Mouse (Mus musculus) heart, postnatal 0 days (tissue): ENCODE measurements at regions not wholly inside any gene's neighbourhood (a gene's known extent, or its start where the extent isn't known, plus 50 kb on each side); places are given as distances from the start of the nearest gene placed in this dataset.

ENCODE experiments used
- ATAC-seq: fragments of 200-750 bp; cut with Nextera tagmentation; 2 replicates; pipeline ENCODE4 v1.8.0; 2017; ENCODE audit warnings: low read depth, moderate number of reproducible peaks, moderate library complexity; ENCODE audit not compliant: insufficient read depth
- DNase-seq: peaks from one replicate; pipeline ENCODE4 v3.0.0-alpha.2; 2016; ENCODE audit warnings: low spot score
- H3K27ac ChIP-seq: fragments of 300-500 bp; sonication (generic); 2 replicates; pipeline ENCODE4 v1.5.1; 2014; ENCODE audit warnings: low read depth, mild to moderate bottlenecking
- H3K27me3 ChIP-seq: fragments of 300-500 bp; sonication (generic); 2 replicates; pipeline ENCODE4 v1.6.1; 2014; ENCODE audit warnings: low read length, mixed read lengths; ENCODE audit not compliant: control insufficient read depth, insufficient read depth
- H3K36me3 ChIP-seq: fragments of 300-500 bp; sonication (generic); replicated peaks from 2 replicates; pipeline ENCODE4 v1.6.1; 2014; ENCODE audit warnings: low read length, mixed read lengths; ENCODE audit not compliant: control insufficient read depth, insufficient read depth
- H3K4me1 ChIP-seq: fragments of 300-500 bp; sonication (generic); 2 replicates; pipeline ENCODE4 v1.6.1; 2014; ENCODE audit warnings: antibody characterized with exemption; ENCODE audit not compliant: control insufficient read depth, insufficient read depth
- H3K4me2 ChIP-seq: fragments of 300-500 bp; sonication (generic); 2 replicates; pipeline ENCODE4 v1.6.1; 2014; ENCODE audit warnings: low read depth, mild to moderate bottlenecking, low read length, moderate library complexity
- H3K4me3 ChIP-seq: fragments of 300-500 bp; sonication (generic); 2 replicates; pipeline ENCODE4 v1.5.1; 2014; ENCODE audit warnings: low read depth, low read length
- H3K9ac ChIP-seq: fragments of 300-500 bp; sonication (generic); replicated peaks from 2 replicates; pipeline ENCODE4 v1.6.1; 2014; ENCODE audit warnings: low read depth, low read length, mixed read lengths
- H3K9me3 ChIP-seq: fragments of 300-500 bp; sonication (generic); replicated peaks from 2 replicates; pipeline ENCODE4 v1.6.1; 2016; ENCODE audit warnings: low read length; ENCODE audit not compliant: control insufficient read depth
- CTCF ChIP-seq: IDR thresholded peaks from 2 replicates; pipeline ENCODE4 v1.5.1; 2016; ENCODE audit warnings: antibody characterized with exemption, control low read depth, low read depth
- EP300 ChIP-seq: IDR thresholded peaks from 2 replicates; pipeline ENCODE4 v1.6.1; 2016; ENCODE audit warnings: antibody characterized with exemption, low read depth
- WGBS: fragments of 180-500 bp; shearing (Covaris S2); extraction: QIAGEN DNeasy Blood & Tissue Kit; methylation state at CpG from one replicate; pipeline ENCODE4 v1.1.7; 2014; 5-methylcytosine and 5-hydroxymethylcytosine counted together

- no peaks in the 10 kb centered on the region for H3K4me1 ChIP-seq
- ATAC-seq (no peak), DNase-seq (no peak)
- 37% methylated on average over 3 of the region's 3 CpGs for WGBS
- no peaks in the 10 kb centered on the region for H3K27me3 ChIP-seq
- TF ChIP-seq EP300 (no peak), CTCF (no peak)
- H3K9ac ChIP-seq: no peak overlapping the region
- no peaks in the 10 kb centered on the region for H3K36me3 ChIP-seq
- H3K4me3 ChIP-seq: no peak overlapping the region
- no peak overlapping the region for H3K27ac ChIP-seq
- no peak overlapping the region for H3K4me2 ChIP-seq
- no peaks in the 10 kb centered on the region for H3K9me3 ChIP-seq
Measured at GRCm38 (mm10) chr16:79590891-79591290, 500.0 kb upstream of the Tmprss15 start.

DNA sequence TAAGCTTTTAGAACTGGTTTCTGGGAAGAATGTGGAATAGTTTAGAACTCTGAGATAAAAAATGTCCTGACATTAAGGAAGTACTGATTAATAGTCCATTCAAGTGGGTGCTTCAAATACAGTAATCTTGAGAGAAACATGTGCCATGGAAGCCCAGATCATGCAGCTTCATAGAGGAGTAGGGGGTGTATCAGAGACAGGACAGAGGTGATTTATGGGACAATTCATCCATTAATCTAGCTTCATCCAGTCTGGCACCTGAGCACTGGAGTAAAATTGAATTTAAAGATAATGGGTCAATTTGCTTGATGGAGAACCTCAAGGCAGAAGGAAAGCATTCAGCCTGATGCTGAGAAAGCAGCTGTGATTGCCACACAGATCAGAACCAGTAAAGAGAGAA, 494.8 kb upstream of the Tmprss15 start:
- Histone ChIP-seq H3K9ac (no peak overlapping the region), H3K36me3 (no peaks in the 10 kb centered on the region)

GRCm38 (mm10) chr16:79570867-79571266, 480.0 kb upstream of the Tmprss15 start:
- no peak overlapping the region for H3K4me3 ChIP-seq
- no peaks in the 10 kb centered on the region for H3K4me1 ChIP-seq
- DNase-seq (no peak), ATAC-seq (no peak)
- H3K9ac ChIP-seq: no peak overlapping the region
- TF ChIP-seq CTCF (no peak), EP300 (no peak)
- H3K4me2 ChIP-seq: no peak overlapping the region
- H3K9me3 ChIP-seq: no peaks in the 10 kb centered on the region
- H3K36me3 ChIP-seq: no peaks in the 10 kb centered on the region
- H3K27me3 ChIP-seq: no peaks in the 10 kb centered on the region
- 65% methylated on average over 2 of the region's 2 CpGs for WGBS
- no peak overlapping the region for H3K27ac ChIP-seq

More for the DNA sequence above, 494.8 kb upstream of the Tmprss15 start:
- Histone ChIP-seq H3K9me3 (no peaks in the 10 kb centered on the region), H3K27ac (no peak overlapping the region), H3K27me3 (no peaks in the 10 kb centered on the region), H3K4me1 (no peaks in the 10 kb centered on the region), H3K4me2 (no peak overlapping the region), H3K4me3 (no peak overlapping the region)
- ATAC-seq (no peak), DNase-seq (no peak)
- no peak for TF ChIP-seq EP300
- no peak for TF ChIP-seq CTCF

DNA sequence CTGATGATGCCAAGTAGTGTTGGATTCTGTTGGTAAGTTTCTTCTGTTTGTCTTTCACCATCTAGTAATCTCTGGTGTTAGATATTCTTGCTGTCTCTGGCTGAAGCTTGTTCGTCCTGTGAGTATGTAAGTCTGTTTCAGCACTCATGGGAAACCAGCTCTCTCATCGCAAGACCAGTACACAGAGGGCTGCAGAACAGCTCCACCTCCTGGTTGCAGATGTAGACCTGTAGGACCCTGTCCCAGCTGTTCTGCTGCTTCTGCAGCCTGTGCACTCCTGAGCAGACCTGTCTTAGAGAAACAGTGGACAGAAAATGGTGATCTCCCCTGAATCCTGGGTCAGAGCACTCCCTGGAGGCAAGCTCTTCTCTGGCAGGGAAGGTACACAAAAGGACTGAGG, 443.5 kb upstream of the Tmprss15 start:
- DNase-seq: no peak
- H3K4me3 ChIP-seq: no peak overlapping the region
- H3K4me2 ChIP-seq: no peak overlapping the region
- TF ChIP-seq EP300 (no peak), CTCF (peak; percentile 52)
- H3K4me1 ChIP-seq: no peaks in the 10 kb centered on the region
- no peaks in the 10 kb centered on the region for H3K9me3 ChIP-seq
- no peak overlapping the region for H3K9ac ChIP-seq
- no peak for ATAC-seq
- no peaks in the 10 kb centered on the region for H3K36me3 ChIP-seq
- H3K27ac ChIP-seq: no peak overlapping the region
- no peaks in the 10 kb centered on the region for H3K27me3 ChIP-seq
- WGBS: 53% methylated on average over 2 of the region's 2 CpGs

DNA sequence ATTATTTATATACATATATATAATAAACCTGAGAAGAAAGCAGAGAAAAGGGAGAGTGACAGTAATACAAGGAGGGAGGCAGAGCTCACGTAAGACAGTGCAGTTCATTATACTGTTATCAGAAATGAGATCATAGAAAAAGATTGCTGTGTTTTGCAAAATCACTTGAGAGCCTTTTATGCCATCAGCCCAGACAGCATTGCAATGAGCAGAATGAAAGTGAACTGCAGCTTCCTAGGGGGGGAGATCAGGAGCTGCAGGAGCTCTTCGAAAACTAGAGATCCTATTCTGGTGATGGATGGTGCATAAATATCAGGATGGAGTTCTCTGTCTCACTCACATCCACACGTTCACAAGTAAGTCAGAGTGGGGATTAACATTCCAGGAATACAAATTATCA, 401.6 kb upstream of the Tmprss15 start:
- 59% methylated on average over 3 of the region's 3 CpGs for WGBS
- Histone ChIP-seq H3K36me3 (no peaks in the 10 kb centered on the region), H3K27me3 (no peaks in the 10 kb centered on the region), H3K4me3 (no peak overlapping the region), H3K9ac (no peak overlapping the region), H3K27ac (no peak overlapping the region), H3K4me2 (no peak overlapping the region), H3K9me3 (no peaks in the 10 kb centered on the region), H3K4me1 (no peaks in the 10 kb centered on the region)
- ATAC-seq: no peak
- TF ChIP-seq CTCF: no peak
- TF ChIP-seq EP300: no peak
- DNase-seq: no peak

- H3K4me2 ChIP-seq: no peak overlapping the region
- no peak overlapping the region for H3K4me3 ChIP-seq
- H3K27ac ChIP-seq: no peak overlapping the region
- no peaks in the 10 kb centered on the region for H3K9me3 ChIP-seq
- ATAC-seq: no peak
- TF ChIP-seq EP300: no peak
- TF ChIP-seq CTCF: no peak
- no peaks in the 10 kb centered on the region for H3K36me3 ChIP-seq
- H3K9ac ChIP-seq: no peak overlapping the region
- 72% methylated on average over 2 of the region's 2 CpGs for WGBS
- H3K4me1 ChIP-seq: no peaks in the 10 kb centered on the region
- no peaks in the 10 kb centered on the region for H3K27me3 ChIP-seq
- no peak for DNase-seq
Measured at GRCm38 (mm10) chr16:79450871-79451270, 360.0 kb upstream of the Tmprss15 start.
